Mouse (Mus musculus) intestine, postnatal 0 days (tissue): ENCODE measurements around the gene Slc25a25. TPM values are rescaled to one million over a fixed set of nuclear protein-coding genes. Genes with fewer than 3 reads are reported as not detected.

Experiments
- ATAC-seq: fragments of 200-750 bp; cut with Nextera tagmentation; 2 replicates; pipeline ENCODE4 v1.8.0; 2017; ENCODE audit warnings: mild to moderate bottlenecking, moderate TSS enrichment, moderate library complexity
- H3K27ac ChIP-seq: fragments of 300-500 bp; sonication (generic); 2 replicates; pipeline ENCODE4 v1.5.1; 2014; ENCODE audit warnings: mild to moderate bottlenecking, low read depth, low read length, moderate library complexity
- H3K27me3 ChIP-seq: fragments of 300-500 bp; sonication (generic); replicated peaks from 2 replicates; pipeline ENCODE4 v1.6.1; 2014; ENCODE audit warnings: low read length, mixed read lengths; ENCODE audit not compliant: control insufficient read depth, insufficient read depth
- H3K36me3 ChIP-seq: fragments of 300-500 bp; sonication (generic); 2 replicates; pipeline ENCODE4 v1.6.1; 2014; ENCODE audit warnings: mild to moderate bottlenecking, moderate library complexity; ENCODE audit not compliant: control insufficient read depth, insufficient read depth
- H3K4me1 ChIP-seq: fragments of 300-500 bp; sonication (generic); replicated peaks from 2 replicates; pipeline ENCODE4 v1.6.1; 2014; ENCODE audit warnings: antibody characterized with exemption, low read length, mixed read lengths; ENCODE audit not compliant: control insufficient read depth, insufficient read depth
- H3K4me2 ChIP-seq: fragments of 300-500 bp; sonication (generic); replicated peaks from 2 replicates; pipeline ENCODE4 v1.6.1; 2014; ENCODE audit warnings: low read depth, mild to moderate bottlenecking, moderate library complexity
- H3K4me3 ChIP-seq: fragments of 300-500 bp; sonication (generic); 2 replicates; pipeline ENCODE4 v1.5.1; 2014; ENCODE audit warnings: low read depth, low read length
- H3K9ac ChIP-seq: fragments of 300-500 bp; sonication (generic); 2 replicates; pipeline ENCODE4 v1.6.1; 2014; ENCODE audit warnings: mild to moderate bottlenecking, low read depth, low read length
- H3K9me3 ChIP-seq: fragments of 300-500 bp; sonication (generic); 2 replicates; pipeline ENCODE4 v1.6.1; 2016; ENCODE audit warnings: mixed run types; ENCODE audit not compliant: control insufficient read depth
- CTCF ChIP-seq: sonication (generic); IDR thresholded peaks from 2 replicates; pipeline ENCODE4 v1.5.1; 2016; ENCODE audit warnings: low read depth, mild to moderate bottlenecking, control low read depth, antibody characterized with exemption, moderate library complexity
- WGBS: fragments of 180-500 bp; shearing (Covaris S2); extraction: QIAGEN DNeasy Blood & Tissue Kit; methylation state at CpG from one replicate; pipeline ENCODE4 v1.1.7; 2014; 5-methylcytosine and 5-hydroxymethylcytosine counted together
- polyA plus RNA-seq: library from polyadenylated mRNA; unstranded; fragments of >200 nt; fragmentation: Nextera tagmentation; extraction: Ambion mirVana; gene quantifications from 2 replicates; pipeline ENCODE4 v1.2.1, GENCODE M21; 2015

Slc25a25 gene
- polyA plus RNA-seq, 1 experiment from 2014 or later: 45.1 TPM

- WGBS: 12% methylated on average over 6 of the region's 6 CpGs
- Histone ChIP-seq H3K4me2 (no peak overlapping the region; the same call in 1 of the 2 replicates), H3K4me3 (no peak overlapping the region), H3K4me1 (peaks cover 14% of the 10 kb centered on the region; the same call in 1 of the 2 replicates), H3K9me3 (no peaks in the 10 kb centered on the region), H3K36me3 (no peaks in the 10 kb centered on the region), H3K27me3 (no peaks in the 10 kb centered on the region), H3K27ac (peak overlapping the region; percentile 55), H3K9ac (no peak overlapping the region)
- peak; percentile 34 for TF ChIP-seq CTCF
- ATAC-seq: peak; percentile 76
Observed at GRCm38 (mm10) chr2:32464212-32464891, 13.1 kb upstream of the Slc25a25 start.

GRCm38 (mm10) chr2:32463773-32464172, 12.5 kb upstream of the Slc25a25 start:
- Histone ChIP-seq H3K27ac (peak overlapping the region; percentile 55), H3K9ac (no peak overlapping the region), H3K27me3 (no peaks in the 10 kb centered on the region), H3K4me2 (no peak overlapping the region), H3K4me3 (no peak overlapping the region), H3K36me3 (no peaks in the 10 kb centered on the region), H3K4me1 (peaks cover 14% of the 10 kb centered on the region; the same call in 1 of the 2 replicates), H3K9me3 (no peaks in the 10 kb centered on the region)
- ATAC-seq: no peak
- no peak for TF ChIP-seq CTCF
- WGBS: 69% methylated on average over 2 of the region's 2 CpGs

- Histone ChIP-seq H3K9me3 (no peaks in the 10 kb centered on the region), H3K27me3 (no peaks in the 10 kb centered on the region), H3K9ac (no peak overlapping the region), H3K4me3 (no peak overlapping the region), H3K4me1 (peaks cover 10% of the 10 kb centered on the region; the same call in 1 of the 2 replicates), H3K36me3 (peaks cover 17% of the 10 kb centered on the region; the same call in 1 of the 2 replicates), H3K27ac (no peak overlapping the region), H3K4me2 (no peak overlapping the region)
- no peak for ATAC-seq
- TF ChIP-seq CTCF: no peak
- WGBS: 96% methylated on average over 2 of the region's 2 CpGs
Observed at GRCm38 (mm10) chr2:32459657-32460056, 8.4 kb upstream of the Slc25a25 start.

GRCm38 (mm10) chr2:32458300-32458699, 7.1 kb upstream of the Slc25a25 start:
- no peaks in the 10 kb centered on the region for H3K9me3 ChIP-seq
- peaks cover 1% of the 10 kb centered on the region; the same call in 1 of the 2 replicates for H3K4me1 ChIP-seq
- no peak overlapping the region for H3K27ac ChIP-seq
- H3K27me3 ChIP-seq: no peaks in the 10 kb centered on the region
- ATAC-seq: no peak
- no peak overlapping the region for H3K9ac ChIP-seq
- peaks cover 17% of the 10 kb centered on the region; the same call in 1 of the 2 replicates for H3K36me3 ChIP-seq
- H3K4me3 ChIP-seq: no peak overlapping the region
- H3K4me2 ChIP-seq: no peak overlapping the region
- TF ChIP-seq CTCF: no peak
- 76% methylated on average over 2 of the region's 2 CpGs for WGBS

- no peak overlapping the region for H3K4me3 ChIP-seq
- ATAC-seq: no peak
- no peaks in the 10 kb centered on the region for H3K9me3 ChIP-seq
- H3K9ac ChIP-seq: no peak overlapping the region
- H3K27ac ChIP-seq: no peak overlapping the region
- no peak for TF ChIP-seq CTCF
- no peaks in the 10 kb centered on the region for H3K27me3 ChIP-seq
- 84% methylated on average over 8 of the region's 8 CpGs for WGBS
- no peak overlapping the region for H3K4me2 ChIP-seq
- peaks cover 17% of the 10 kb centered on the region; the same call in 1 of the 2 replicates for H3K36me3 ChIP-seq
- peaks cover 12% of the 10 kb centered on the region; the same call in 1 of the 2 replicates for H3K4me1 ChIP-seq
Observed at GRCm38 (mm10) chr2:32455101-32455500, 3.9 kb upstream of the Slc25a25 start.

GRCm38 (mm10) chr2:32454633-32455032, 3.4 kb upstream of the Slc25a25 start:
- H3K4me2 ChIP-seq: no peak overlapping the region
- H3K4me1 ChIP-seq: peaks cover 13% of the 10 kb centered on the region; the same call in 1 of the 2 replicates
- H3K27me3 ChIP-seq: no peaks in the 10 kb centered on the region
- H3K9me3 ChIP-seq: no peaks in the 10 kb centered on the region
- 84% methylated on average over 10 of the region's 10 CpGs for whole genome bisulfite sequencing
- no peak overlapping the region for H3K27ac ChIP-seq
- H3K4me3 ChIP-seq: no peak overlapping the region
- TF ChIP-seq CTCF: no peak
- peaks cover 17% of the 10 kb centered on the region; the same call in 1 of the 2 replicates for H3K36me3 ChIP-seq
- H3K9ac ChIP-seq: no peak overlapping the region
- no peak for ATAC-seq
